Mouse (Mus musculus) neutrophil, adult 65 days (primary cell): ENCODE results near the gene Cfap221. TPM values are rescaled to one million over a fixed set of nuclear protein-coding genes. Genes with fewer than 3 reads are reported as not detected.

Experiments used
- total RNA-seq: library from RNA; stranded (reverse); gene quantifications from 2 replicates; pipeline ENCODE4 v1.2.4, GENCODE M21; 2023

The Cfap221 gene
- total RNA-seq = not detected in 2 replicates

DNA sequence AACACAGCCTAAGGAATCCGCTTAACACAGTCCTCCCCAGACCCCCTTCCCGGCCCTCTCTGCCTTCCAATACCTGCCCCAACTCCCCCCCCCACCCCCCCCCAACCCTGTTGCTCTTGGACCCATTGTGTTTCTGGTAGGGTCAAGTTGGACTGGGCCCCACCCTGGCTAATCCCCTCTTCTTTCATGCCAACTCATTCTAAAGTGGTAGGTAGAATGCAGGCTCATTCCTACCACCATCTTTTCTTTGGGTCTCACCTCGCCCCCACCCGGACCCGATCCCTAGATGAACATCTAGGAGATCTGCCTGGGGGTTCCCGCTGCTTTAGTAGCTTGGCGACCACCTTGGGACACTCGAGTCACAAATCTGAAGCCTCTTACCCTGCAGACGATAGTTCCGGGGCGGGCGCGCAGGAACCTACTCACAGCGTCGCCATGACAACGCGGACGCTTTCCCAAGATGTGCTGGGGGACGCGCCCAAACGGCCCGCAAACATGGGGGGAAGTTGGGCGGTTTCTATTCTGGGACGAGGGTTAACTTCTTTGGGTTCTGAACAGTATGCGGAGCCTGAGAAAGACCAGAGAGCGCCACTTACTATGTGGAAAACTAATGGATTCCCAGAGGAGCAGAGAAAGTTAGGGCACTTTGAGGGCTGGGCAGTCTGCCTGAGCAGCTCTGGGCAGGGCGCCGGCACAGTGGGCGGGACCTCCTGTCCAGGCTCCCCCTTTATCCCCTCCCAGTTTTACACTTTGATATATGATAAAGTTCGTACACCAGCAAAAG is at the start of gene Cfap221:
Gene Cfap221, minus strand, starts transcription at position 437 of the 784 bp plus-strand sequence.

DNA sequence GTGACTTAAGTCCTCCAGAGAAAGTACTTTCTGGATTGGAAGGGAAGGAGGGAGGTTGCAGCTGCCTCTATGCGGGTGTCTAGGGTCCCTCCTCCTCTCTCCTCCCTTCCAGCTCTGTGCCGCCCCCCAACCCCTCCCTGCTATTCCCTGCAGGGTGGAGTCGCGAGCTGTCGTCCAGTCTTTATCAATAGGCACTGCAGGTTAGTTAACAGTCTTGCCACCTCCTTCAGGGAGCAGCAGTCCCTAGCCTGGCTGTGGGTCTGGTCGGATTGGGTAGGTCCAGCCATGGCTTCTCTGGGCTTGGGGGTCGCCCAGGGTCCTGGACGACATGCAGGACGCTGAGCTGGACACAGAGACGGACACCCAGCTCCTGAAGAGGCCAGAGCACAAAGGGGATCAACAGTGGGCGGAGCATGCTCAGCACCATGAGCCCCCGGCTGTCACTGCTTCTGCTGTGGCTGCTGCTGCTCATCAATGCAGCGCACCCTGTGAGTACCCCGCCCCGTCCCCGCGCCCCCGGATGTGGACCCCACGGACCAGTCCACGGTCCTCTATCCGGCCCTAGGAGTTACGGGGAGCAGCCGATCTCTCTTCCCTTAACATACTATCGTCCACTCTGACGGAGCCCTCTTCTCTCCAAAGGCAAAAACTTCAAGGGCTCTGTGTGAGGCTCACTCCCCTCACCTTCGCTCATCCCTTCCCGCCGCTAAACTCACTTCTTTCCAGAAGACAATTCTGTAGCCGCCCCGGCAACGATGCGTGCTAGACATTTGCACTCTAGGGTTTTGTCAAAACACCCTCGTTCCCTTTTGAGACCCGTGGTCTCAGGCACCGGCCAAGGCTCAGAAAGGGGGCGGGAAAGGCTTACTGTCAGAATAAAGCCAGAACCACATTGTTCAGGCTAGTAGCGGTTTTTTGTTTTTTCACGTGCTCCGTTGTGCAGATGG is 10.1 kb upstream of the Cfap221 start, which contains the start of gene Sctr:
Gene Sctr, plus strand, starts transcription at position 51 of the 947 bp plus-strand sequence.

DNA sequence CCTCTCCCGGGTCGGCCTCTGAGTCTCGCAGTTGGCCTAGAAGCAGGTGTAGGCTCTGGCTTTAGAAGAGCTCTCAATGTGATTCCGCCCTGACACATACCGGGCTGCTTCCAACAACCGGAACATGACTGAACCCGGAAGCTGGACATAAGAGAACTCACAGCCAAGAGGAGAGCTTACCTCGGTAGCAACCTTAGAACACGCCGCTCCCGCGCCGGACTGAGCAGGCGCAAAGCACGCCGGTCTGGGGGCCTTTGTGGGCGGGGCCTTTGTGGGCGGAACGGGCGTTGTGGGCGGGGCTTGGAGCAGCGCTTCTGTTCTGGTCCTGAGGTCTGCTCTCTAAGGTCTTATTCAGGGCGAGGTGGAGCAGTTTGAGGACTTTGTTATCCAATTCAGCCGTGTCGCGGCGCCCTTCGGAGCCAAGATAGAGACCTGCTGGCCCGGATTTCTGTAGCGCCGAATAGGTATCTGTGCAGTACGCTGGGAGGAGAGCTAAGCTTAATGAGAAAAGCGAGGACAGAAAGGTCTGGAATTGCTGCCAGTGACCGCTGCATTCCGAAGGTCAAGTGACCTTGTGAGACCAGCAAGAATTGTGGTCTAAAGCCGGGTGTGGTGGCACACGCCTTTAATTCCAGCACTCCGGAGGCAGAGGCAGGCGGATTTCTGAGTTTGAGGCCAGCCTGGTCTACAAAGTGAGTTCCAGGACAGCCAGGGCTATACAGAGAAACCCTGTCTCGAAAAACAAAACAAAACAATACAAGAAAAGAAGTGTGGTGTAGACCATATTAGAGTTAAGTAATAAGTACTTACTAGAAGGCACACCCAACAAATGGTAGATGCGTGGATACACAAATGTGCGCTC is 83.8 kb downstream of the Cfap221 start, which contains the start of gene Tmem177:
Gene Tmem177, minus strand, starts transcription at position 256 of the 862 bp plus-strand sequence.

Other genes with a start within 250 kb of the Cfap221 start
- 4.1 and 5.9 TPM in 2 replicates for gene Ptpn4, start 159.6 kb downstream of the Cfap221 start, total RNA-seq
- 0.57 and 0.66 TPM in 2 replicates for gene Tmem177, start 84.0 kb downstream of the Cfap221 start, total RNA-seq
- gene Sctr, start 9.7 kb upstream of the Cfap221 start, total RNA-seq = not detected in 2 replicates
- 0.41 TPM in 1 of 2 replicates, not detected in the other for gene Tmem37, start 76.8 kb upstream of the Cfap221 start, total RNA-seq
- gene Dbi, start 123.8 kb upstream of the Cfap221 start, total RNA-seq = 67.2 and 71.7 TPM in 2 replicates
- gene 3110009E18Rik, start 124.0 kb upstream of the Cfap221 start, total RNA-seq = 2.2 TPM in 2 replicates